Mouse (Mus musculus) CD8-positive naive resting alpha-beta T cell, adult 57 days (primary cell): Measurements from ENCODE around the gene Gchfr. TPM values are rescaled to one million over a fixed set of nuclear protein-coding genes. Genes with fewer than 3 reads are reported as not detected.

Experiments
- total RNA-seq: library from RNA; stranded (reverse); gene quantifications from one replicate; pipeline ENCODE4 v1.2.4, GENCODE M21; 2023

The Gchfr gene
- not detected for total RNA-seq

GRCm38 (mm10) chr2:119166901-119167865 is at the start of gene Gchfr:
Gene Gchfr (plus strand): TSS chr2:119167773.

GRCm38 (mm10) chr2:119156681-119157572 is 10.6 kb upstream of the Gchfr start, which contains the start of gene Rmdn3:
Gene Rmdn3 (minus strand): TSS chr2:119157034.

GRCm38 (mm10) chr2:119173991-119174651 is 6.5 kb downstream of the Gchfr start, which contains the start of gene Gm14137:
Gene Gm14137 (plus strand): TSS chr2:119174509.

GRCm38 (mm10) chr2:119208344-119209175 is 41.0 kb downstream of the Gchfr start, which contains the start of the genes Zfyve19 and Dnajc17:
Gene Zfyve19 (plus strand): TSS chr2:119208617.
Gene Dnajc17 (minus strand): TSS chr2:119208795.

Other genes with a start within 250 kb of the Gchfr start
- gene Chst14, start 241.3 kb upstream of the Gchfr start, total RNA-seq = 2.6 TPM
- 14.9 TPM for gene Ccdc32, start 138.4 kb upstream of the Gchfr start, total RNA-seq
- gene Rpusd2, start 133.0 kb upstream of the Gchfr start, total RNA-seq = 13.6 TPM
- 0.92 TPM for gene Knl1, start 120.7 kb upstream of the Gchfr start, total RNA-seq
- gene Rad51, start 55.0 kb upstream of the Gchfr start, total RNA-seq = 0.86 TPM
- 30.6 TPM for gene Rmdn3, start 10.7 kb upstream of the Gchfr start, total RNA-seq
- 0.77 TPM for gene Gm14137, start 6.7 kb downstream of the Gchfr start, total RNA-seq
- gene Zfyve19, start 40.8 kb downstream of the Gchfr start, total RNA-seq = 39.3 TPM
- 23.2 TPM for gene Dnajc17, start 41.0 kb downstream of the Gchfr start, total RNA-seq
- not detected for gene Ppp1r14d, start 62.1 kb downstream of the Gchfr start, total RNA-seq
- 0.46 TPM for gene Spint1, start 69.6 kb downstream of the Gchfr start, total RNA-seq
- gene Rhov, start 103.5 kb downstream of the Gchfr start, total RNA-seq = not detected
- gene Vps18, start 121.0 kb downstream of the Gchfr start, total RNA-seq = 20.5 TPM
- 0.12 TPM for gene Dll4, start 158.0 kb downstream of the Gchfr start, total RNA-seq
- 0.61 TPM for gene Chac1, start 183.5 kb downstream of the Gchfr start, total RNA-seq